Mouse (Mus musculus): Measurements from ENCODE around the gene Zdhhc1.

- no peak for TF ChIP-seq CTCF (IDR thresholded peaks at IDR 0.05; ENCODE audit: low read depth)
- no peak for TF ChIP-seq EP300 (IDR thresholded peaks at IDR 0.05; ENCODE audit: low read depth)
These were observed 48.5 kb upstream of the Zdhhc1 start for GRCm38 (mm10) chr8:105545249-105545648.
